Mouse (Mus musculus) heart, adult 2 months (tissue): ENCODE results near the gene Ankrd11. TPM values are rescaled to one million over a fixed set of nuclear protein-coding genes. Genes with fewer than 3 reads are reported as not detected.
A peak's percentile ranks its signal among the peaks of the same experiment; 100 is the strongest.

Source experiments
- DNase-seq, 2 experiments: peaks; one replicate each; pipeline ENCODE4 v3.0.0; 2021
- H3K27ac ChIP-seq: fragments of 200-600 bp; 2 replicates; pipeline ENCODE4 v1.8.1; 2022
- H3K27me3 ChIP-seq: fragments of 200-500 bp; 2 replicates; pipeline ENCODE4 v1.6.1; 2012; ENCODE audit warnings: mild to moderate bottlenecking, low read length, inconsistent platforms, mixed read lengths; ENCODE audit not compliant: control insufficient read depth, insufficient read depth
- H3K36me3 ChIP-seq: fragments of 200-500 bp; 2 replicates; pipeline ENCODE4 v1.6.1; 2012; ENCODE audit warnings: low read length, inconsistent platforms; ENCODE audit not compliant: control insufficient read depth, insufficient read depth
- H3K4me1 ChIP-seq: fragments of 200-500 bp; 2 replicates; pipeline ENCODE4 v1.6.1; 2011; ENCODE audit warnings: low read length; ENCODE audit not compliant: control insufficient read depth, insufficient read depth
- H3K4me3 ChIP-seq: fragments of 200-600 bp; 2 replicates; pipeline ENCODE4 v1.8.1; 2022
- H3K79me2 ChIP-seq: fragments of 200-500 bp; replicated peaks from 2 replicates; pipeline ENCODE4 v1.6.1; 2012; ENCODE audit warnings: mild to moderate bottlenecking, inconsistent platforms, low read length, moderate library complexity, mixed read lengths; ENCODE audit not compliant: control insufficient read depth, insufficient read depth
- H3K9ac ChIP-seq: fragments of 200-500 bp; 2 replicates; pipeline ENCODE4 v1.6.1; 2012; ENCODE audit warnings: low read depth, mild to moderate bottlenecking, control low read depth, inconsistent platforms, low read length, mixed read lengths
- CTCF ChIP-seq: fragments of 200-600 bp; IDR thresholded peaks from 2 replicates; pipeline ENCODE4 v1.8.1; 2022; ENCODE audit warnings: antibody characterized with exemption, mild to moderate bottlenecking, moderate library complexity
- EP300 ChIP-seq: fragments of 200-500 bp; IDR thresholded peaks from 2 replicates; pipeline ENCODE4 v1.6.1; 2011; ENCODE audit warnings: low read depth, low read length, control low read depth; ENCODE audit not compliant: insufficient read depth
- POLR2A ChIP-seq: fragments of 200-500 bp; IDR thresholded peaks from 2 replicates; pipeline ENCODE4 v1.6.1; 2011; ENCODE audit warnings: mild to moderate bottlenecking, low read depth, low read length, control low read depth; ENCODE audit not compliant: insufficient read depth
- whole genome bisulfite sequencing: fragments of 180-500 bp; shearing (Covaris S2); methylation state at CpG from one replicate; pipeline ENCODE4 v1.1.7; 2018; 5-methylcytosine and 5-hydroxymethylcytosine counted together
- intact Hi-C: fragments of 180-260 bp; cut with DNase I; formaldehyde crosslinking; loops from one replicate; pipeline ENCODE4 v1.15.1; 2025
- polyA plus RNA-seq: library from polyadenylated mRNA; depleted of rRNA; stranded (reverse); fragments of >200 nt; gene quantifications from 2 replicates; pipeline ENCODE4 v1.2.3, GENCODE M21; 2012
- total RNA-seq, 2 experiments: library from RNA; stranded (reverse); gene quantifications; 2 replicates each; pipeline ENCODE4 v1.2.3; 2021

Ankrd11 gene
- total and polyA plus RNA-seq, 3 experiments = 34.4 to 76.3 (median 68.0) TPM

DNA sequence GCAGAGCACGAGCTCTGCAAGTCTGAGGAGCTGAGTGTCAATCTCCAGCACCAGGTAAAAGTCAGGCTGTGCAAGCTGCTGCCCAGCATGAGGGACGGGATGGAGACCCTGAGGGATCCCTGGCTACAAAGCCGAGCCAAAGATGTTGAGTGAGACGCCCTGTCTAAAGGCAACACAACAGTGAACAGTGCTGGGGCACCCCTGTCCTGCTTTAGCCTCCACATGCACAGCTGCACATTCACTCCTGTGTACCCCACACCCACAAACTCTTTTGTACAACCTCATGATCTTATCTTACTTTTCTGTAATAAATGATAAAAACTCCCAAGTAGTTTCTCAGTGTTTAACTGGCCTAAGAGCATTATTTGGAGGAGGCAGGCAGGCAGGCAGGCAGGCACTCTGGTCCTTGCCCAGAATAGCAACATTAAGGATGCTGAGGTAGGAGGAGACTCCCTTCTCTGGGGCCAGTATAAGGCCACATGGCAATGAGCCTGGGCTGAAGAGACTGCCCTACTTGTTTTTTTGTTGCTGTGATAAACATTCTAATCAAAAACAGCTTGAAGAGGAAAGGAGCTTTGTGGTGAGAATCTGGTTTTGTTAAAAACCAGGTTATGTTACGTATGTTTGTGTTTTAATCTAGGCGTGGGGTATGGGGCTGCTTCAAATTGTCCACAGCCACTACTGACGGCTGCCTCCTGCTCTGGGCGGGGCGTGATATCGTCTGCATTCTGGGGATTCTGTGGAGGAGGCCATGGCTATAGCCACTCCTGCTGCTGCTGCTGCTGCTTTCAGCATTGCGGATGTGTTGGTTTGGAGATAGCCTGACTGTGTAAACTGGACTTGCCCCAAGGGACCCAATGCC is 124.3 kb downstream of the Ankrd11 start:
- DNase-seq = peak; percentile 67 to 73
- TF ChIP-seq POLR2A = peak; percentile 19; the same call in 1 of the 2 replicates
- no peak for TF ChIP-seq EP300
- WGBS = 20% methylated on average over 11 of the region's 11 CpGs
- Histone ChIP-seq H3K4me1 (peaks cover 24% of the 10 kb centered on the region), H3K27ac (peak overlapping the region; percentile 81), H3K9ac (peak overlapping the region; percentile 13; the same call in 1 of the 2 replicates), H3K27me3 (no peaks in the 10 kb centered on the region), H3K79me2 (peaks cover 7% of the 10 kb centered on the region; the same call in 1 of the 2 replicates), H3K36me3 (peaks cover 3% of the 10 kb centered on the region), H3K4me3 (no peak overlapping the region)
- intact Hi-C loops = no loop called here

DNA sequence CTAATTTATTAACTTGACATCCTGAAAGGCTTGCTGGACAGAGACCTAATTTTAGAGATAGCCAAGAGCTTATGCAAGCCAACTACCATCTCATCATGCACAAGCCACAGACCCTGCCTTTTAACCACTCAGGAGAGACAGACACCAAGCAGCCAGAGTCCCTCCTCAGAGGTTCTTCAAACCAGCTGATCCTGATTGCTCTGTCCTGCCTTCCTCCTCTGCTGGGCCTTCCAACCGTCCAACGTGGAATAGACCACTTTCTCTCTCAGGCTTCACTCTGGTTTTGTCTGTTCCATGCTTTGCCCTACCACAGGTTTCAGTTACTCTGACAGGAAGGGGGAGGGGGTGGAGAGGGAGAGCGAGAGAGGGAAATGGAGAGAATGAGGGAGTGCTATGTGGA is 125.3 kb downstream of the Ankrd11 start:
- peaks cover 2% of the 10 kb centered on the region for H3K36me3 ChIP-seq
- no peaks in the 10 kb centered on the region for H3K27me3 ChIP-seq
- no peak for DNase-seq
- H3K4me1 ChIP-seq = peaks cover 20% of the 10 kb centered on the region
- intact Hi-C loops = no loop called here
- peak overlapping the region; percentile 81 for H3K27ac ChIP-seq
- H3K9ac ChIP-seq = no peak overlapping the region
- 43% methylated on average over 3 of the region's 3 CpGs for WGBS
- no peak overlapping the region for H3K4me3 ChIP-seq
- H3K79me2 ChIP-seq = peaks cover 4% of the 10 kb centered on the region; the same call in 1 of the 2 replicates
- TF ChIP-seq CTCF (no peak), POLR2A (no peak), EP300 (no peak)

DNA sequence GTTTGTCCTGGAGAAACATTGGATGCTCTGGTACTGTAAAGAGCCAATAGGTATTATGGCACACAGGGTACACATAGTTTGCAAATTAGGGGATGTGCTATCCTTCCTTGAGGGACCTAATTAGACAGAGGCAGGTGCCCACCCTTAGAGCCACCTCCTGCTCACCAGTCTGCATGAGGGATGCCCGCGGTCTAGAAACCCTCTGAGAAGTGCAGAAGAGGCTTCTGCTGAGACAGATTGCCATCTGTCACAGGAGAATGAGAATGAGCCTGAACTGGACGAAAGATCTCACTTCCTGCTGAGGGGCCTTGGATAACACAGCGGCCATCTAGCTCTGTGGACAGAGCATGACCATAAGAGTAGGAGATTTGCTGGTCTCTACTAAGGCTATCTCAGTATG is 129.2 kb downstream of the Ankrd11 start:
- Histone ChIP-seq H3K27me3 (no peaks in the 10 kb centered on the region), H3K36me3 (peaks cover 2% of the 10 kb centered on the region), H3K9ac (no peak overlapping the region), H3K4me3 (no peak overlapping the region), H3K27ac (no peak overlapping the region), H3K79me2 (peaks cover 4% of the 10 kb centered on the region; the same call in 1 of the 2 replicates), H3K4me1 (peaks cover 10% of the 10 kb centered on the region)
- intact Hi-C loops = loop anchor here (5.0 kb wide), 1 partner anchor 64 kb away; no protein-coding TSS in a partner anchor
- 81% methylated on average over 4 of the region's 4 CpGs for WGBS
- TF ChIP-seq EP300 (no peak), POLR2A (no peak), CTCF (no peak)
- DNase-seq = no peak

DNA sequence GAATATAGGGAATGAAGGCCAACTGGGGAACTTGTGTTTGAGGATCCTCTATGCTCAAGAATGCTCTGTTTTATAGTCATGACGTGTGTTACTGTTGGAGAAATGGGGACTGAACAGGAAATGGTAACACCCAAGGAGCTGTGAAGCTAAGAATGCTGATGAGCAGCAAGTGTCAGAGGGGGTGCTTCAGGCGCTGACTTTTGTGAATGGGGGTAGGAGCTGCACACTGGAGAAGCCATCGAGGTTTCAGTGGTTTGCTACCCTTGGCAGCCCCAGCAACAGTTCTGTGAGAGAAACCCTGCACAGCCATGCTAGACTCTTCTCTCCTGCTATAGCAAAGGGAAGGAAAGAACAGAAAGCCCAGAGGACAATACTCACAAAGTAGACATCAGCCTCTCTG is 129.9 kb downstream of the Ankrd11 start:
- Histone ChIP-seq H3K36me3 (peaks cover 2% of the 10 kb centered on the region), H3K79me2 (peaks cover 4% of the 10 kb centered on the region; the same call in 1 of the 2 replicates), H3K4me3 (no peak overlapping the region), H3K9ac (no peak overlapping the region), H3K27ac (no peak overlapping the region), H3K4me1 (peaks cover 8% of the 10 kb centered on the region), H3K27me3 (no peaks in the 10 kb centered on the region)
- DNase-seq = no peak
- intact Hi-C loops = loop anchor here (5.0 kb wide), 1 partner anchor 65 kb away; no protein-coding TSS in a partner anchor
- TF ChIP-seq CTCF (no peak), POLR2A (no peak), EP300 (no peak)
- 56% methylated on average over 3 of the region's 3 CpGs for WGBS

DNA sequence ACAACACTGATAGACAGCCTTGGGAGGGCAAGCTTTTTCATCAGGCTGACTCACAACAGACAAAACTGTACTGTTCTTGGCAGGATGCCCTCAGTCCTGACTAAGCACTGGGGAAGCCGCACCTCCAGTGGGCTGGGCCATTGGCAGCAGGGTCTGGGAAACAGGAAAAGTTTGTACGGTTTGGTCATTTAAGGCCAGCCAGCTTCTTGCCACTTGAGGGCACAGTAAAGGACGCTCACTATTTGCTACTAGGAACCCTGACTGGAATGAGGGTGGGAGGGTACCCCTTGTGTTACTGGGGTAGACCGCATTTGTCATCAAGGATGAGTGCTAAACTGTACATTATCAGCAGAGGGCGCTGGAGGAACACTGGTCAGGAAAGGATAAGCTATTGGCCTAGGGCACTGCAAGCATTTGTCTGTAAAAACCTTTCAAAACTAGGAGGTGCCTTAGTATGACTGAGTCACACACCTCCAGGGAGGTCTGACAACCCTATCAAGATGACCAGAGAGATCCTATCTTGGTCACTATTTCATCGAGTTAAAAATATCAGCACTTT is 135.5 kb downstream of the Ankrd11 start:
- Histone ChIP-seq H3K27me3 (no peaks in the 10 kb centered on the region), H3K36me3 (no peaks in the 10 kb centered on the region), H3K79me2 (peaks cover 4% of the 10 kb centered on the region; the same call in 1 of the 2 replicates), H3K9ac (peak overlapping the region; percentile 48), H3K4me1 (peaks cover 28% of the 10 kb centered on the region), H3K27ac (peak overlapping the region; percentile 89), H3K4me3 (peak overlapping the region; percentile 29; the same call in 1 of the 2 replicates)
- TF ChIP-seq EP300 (peak; percentile 83), CTCF (peak; percentile 98), POLR2A (no peak)
- WGBS = 3% methylated on average over 6 of the region's 6 CpGs
- intact Hi-C loops = loop anchor here (1.0 to 10.0 kb wide), 4 partner anchors 136 to 308 kb away; partner anchors contain the start of genes Ankrd11, Chmp1a and Spata33
- peak; percentile 90 to 94 for DNase-seq
